Mouse (Mus musculus): ENCODE measurements around the gene Twf1. TPM values are rescaled to one million over a fixed set of nuclear protein-coding genes. Genes with fewer than 3 reads are reported as not detected.

The Twf1 gene
- total and polyA plus RNA-seq, 2 experiments, result 20.1 to 34.2 TPM

- Histone ChIP-seq H3K9ac (ENCODE audit: low read depth, low read length) (peak within 1 kb of the TSS; percentile 83), H3K27ac (replicated peaks; ENCODE audit: insufficient read depth, low read depth, low read length) (peak within 1 kb of the TSS; percentile 88), H3K79me2 (ENCODE audit: control insufficient read depth, insufficient read depth, low read length) (no peaks in the 10 kb centered on the region), H3K4me3 (ENCODE audit: insufficient read depth, low read depth, low read length) (peak within 1 kb of the TSS; percentile 92), H3K4me1 (ENCODE audit: control insufficient read depth, insufficient read depth, low read length) (peaks cover 7% of the 10 kb centered on the region), H3K27me3 (ENCODE audit: control insufficient read depth, insufficient read depth, low read length) (no peaks in the 10 kb centered on the region), H3K36me3 (ENCODE audit: control insufficient read depth, insufficient read depth, low read length) (peaks cover 8% of the 10 kb centered on the region)
- DNase-seq (ENCODE audit: extremely low read depth, low read depth, low spot score), result peak; percentile 91
- TF ChIP-seq POLR2A (IDR thresholded peaks at IDR 0.05; ENCODE audit: extremely low read depth, insufficient read depth, low read length) (no peak; the same call in 1 of the 2 replicates), CTCF (IDR thresholded peaks at IDR 0.05; ENCODE audit: low read depth, low read length) (no peak)
- WGBS, result under 1% methylated on average over 45 of the region's 45 CpGs
Measured at GRCm38 (mm10) chr15:94543409-94544051, 46.2 kb downstream of the Twf1 start, which contains the start of the genes Pus7l and Irak4. TSS of gene Pus7l (minus strand) at chr15:94543547. TSS of gene Irak4 (plus strand) at chr15:94543643.

GRCm38 (mm10) chr15:94542567-94543408 is 46.9 kb downstream of the Twf1 start:
- WGBS, result 8% methylated on average over 22 of the region's 22 CpGs
- no peaks in the 10 kb centered on the region for H3K79me2 ChIP-seq (ENCODE audit: control insufficient read depth, insufficient read depth, low read length)
- no peaks in the 10 kb centered on the region for H3K27me3 ChIP-seq (ENCODE audit: control insufficient read depth, insufficient read depth, low read length)
- DNase-seq (ENCODE audit: extremely low read depth, low read depth, low spot score), result no peak
- peak overlapping the region; percentile 63 for H3K9ac ChIP-seq (ENCODE audit: low read depth, low read length)
- no peak overlapping the region for H3K27ac ChIP-seq (replicated peaks; ENCODE audit: insufficient read depth, low read depth, low read length)
- H3K4me1 ChIP-seq (ENCODE audit: control insufficient read depth, insufficient read depth, low read length), result peaks cover 7% of the 10 kb centered on the region
- H3K4me3 ChIP-seq (ENCODE audit: insufficient read depth, low read depth, low read length), result peak overlapping the region; percentile 92
- TF ChIP-seq CTCF (IDR thresholded peaks at IDR 0.05; ENCODE audit: low read depth, low read length) (no peak), POLR2A (IDR thresholded peaks at IDR 0.05; ENCODE audit: extremely low read depth, insufficient read depth, low read length) (no peak)
- peaks cover 3% of the 10 kb centered on the region; the same call in 1 of the 2 replicates for H3K36me3 ChIP-seq (ENCODE audit: control insufficient read depth, insufficient read depth, low read length)

GRCm38 (mm10) chr15:94539296-94539695 is 50.4 kb downstream of the Twf1 start:
- H3K79me2 ChIP-seq (ENCODE audit: control insufficient read depth, insufficient read depth, low read length), result no peaks in the 10 kb centered on the region
- no peaks in the 10 kb centered on the region for H3K27me3 ChIP-seq (ENCODE audit: control insufficient read depth, insufficient read depth, low read length)
- no peak overlapping the region for H3K4me3 ChIP-seq (ENCODE audit: insufficient read depth, low read depth, low read length)
- no peak for DNase-seq (ENCODE audit: extremely low read depth, low read depth, low spot score)
- no peak overlapping the region for H3K9ac ChIP-seq (ENCODE audit: low read depth, low read length)
- 86% methylated on average over 3 of the region's 3 CpGs for WGBS
- no peak for TF ChIP-seq POLR2A (IDR thresholded peaks at IDR 0.05; ENCODE audit: extremely low read depth, insufficient read depth, low read length)
- no peak for TF ChIP-seq CTCF (IDR thresholded peaks at IDR 0.05; ENCODE audit: low read depth, low read length)
- peaks cover 3% of the 10 kb centered on the region for H3K4me1 ChIP-seq (ENCODE audit: control insufficient read depth, insufficient read depth, low read length)
- H3K27ac ChIP-seq (replicated peaks; ENCODE audit: insufficient read depth, low read depth, low read length), result no peak overlapping the region
- H3K36me3 ChIP-seq (ENCODE audit: control insufficient read depth, insufficient read depth, low read length), result no peaks in the 10 kb centered on the region; the same call in 1 of the 2 replicates

DNA sequence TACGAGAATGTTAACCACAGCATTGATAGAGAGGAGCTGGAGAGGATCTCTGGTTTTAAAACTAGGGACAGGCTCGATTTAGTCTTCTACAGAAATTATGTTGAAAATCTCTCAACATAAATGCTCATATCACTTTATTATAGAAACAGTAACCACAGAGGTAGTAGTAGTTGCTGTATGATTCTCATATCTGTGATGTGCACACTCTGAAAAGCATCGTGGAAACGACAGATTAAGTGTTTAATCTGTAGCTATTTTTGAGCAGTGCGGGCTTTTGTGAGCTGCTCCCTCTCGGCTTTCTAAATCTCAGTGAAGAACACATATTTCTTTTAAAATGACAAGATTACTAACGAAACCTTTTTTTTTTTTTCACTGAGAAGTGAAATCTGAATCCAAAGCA is 54.2 kb downstream of the Twf1 start:
- Histone ChIP-seq H3K79me2 (ENCODE audit: control insufficient read depth, insufficient read depth, low read length) (no peaks in the 10 kb centered on the region), H3K4me3 (ENCODE audit: insufficient read depth, low read depth, low read length) (no peak overlapping the region), H3K27me3 (ENCODE audit: control insufficient read depth, insufficient read depth, low read length) (no peaks in the 10 kb centered on the region), H3K9ac (ENCODE audit: low read depth, low read length) (no peak overlapping the region), H3K36me3 (ENCODE audit: control insufficient read depth, insufficient read depth, low read length) (peaks cover 16% of the 10 kb centered on the region; the same call in 1 of the 2 replicates), H3K4me1 (ENCODE audit: control insufficient read depth, insufficient read depth, low read length) (no peaks in the 10 kb centered on the region), H3K27ac (replicated peaks; ENCODE audit: insufficient read depth, low read depth, low read length) (no peak overlapping the region)
- DNase-seq (ENCODE audit: extremely low read depth, low read depth, low spot score), result no peak
- TF ChIP-seq CTCF (IDR thresholded peaks at IDR 0.05; ENCODE audit: low read depth, low read length) (no peak), POLR2A (IDR thresholded peaks at IDR 0.05; ENCODE audit: extremely low read depth, insufficient read depth, low read length) (no peak)
- 92% methylated on average over 7 of the region's 7 CpGs for WGBS

DNA sequence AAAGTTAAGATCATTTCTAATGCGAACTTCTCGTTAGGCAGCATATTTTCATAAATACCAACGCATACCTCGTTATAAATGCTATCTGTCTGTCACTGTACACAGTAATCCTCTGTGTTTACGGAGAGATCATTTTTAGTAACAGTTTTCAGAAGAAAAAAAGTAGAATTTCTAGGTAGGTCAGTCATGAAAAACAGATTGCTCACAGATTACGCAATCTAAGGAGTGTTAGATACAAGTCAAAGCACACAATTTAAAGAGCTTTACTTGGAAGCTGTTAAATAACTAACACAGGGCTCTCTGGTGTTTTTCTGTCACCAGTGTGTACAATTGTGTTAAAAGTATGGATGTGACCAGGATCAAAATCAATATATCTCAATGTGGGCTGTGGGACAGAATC is 56.7 kb downstream of the Twf1 start:
- no peaks in the 10 kb centered on the region for H3K4me1 ChIP-seq (ENCODE audit: control insufficient read depth, insufficient read depth, low read length)
- no peak overlapping the region for H3K9ac ChIP-seq (ENCODE audit: low read depth, low read length)
- TF ChIP-seq CTCF (IDR thresholded peaks at IDR 0.05; ENCODE audit: low read depth, low read length), result no peak
- no peak for TF ChIP-seq POLR2A (IDR thresholded peaks at IDR 0.05; ENCODE audit: extremely low read depth, insufficient read depth, low read length)
- 67% methylated on average over 6 of the region's 6 CpGs for WGBS
- H3K79me2 ChIP-seq (ENCODE audit: control insufficient read depth, insufficient read depth, low read length), result no peaks in the 10 kb centered on the region
- DNase-seq (ENCODE audit: extremely low read depth, low read depth, low spot score), result no peak
- H3K4me3 ChIP-seq (ENCODE audit: insufficient read depth, low read depth, low read length), result no peak overlapping the region
- H3K27me3 ChIP-seq (ENCODE audit: control insufficient read depth, insufficient read depth, low read length), result no peaks in the 10 kb centered on the region
- H3K27ac ChIP-seq (replicated peaks; ENCODE audit: insufficient read depth, low read depth, low read length), result no peak overlapping the region
- peaks cover 22% of the 10 kb centered on the region; the same call in 1 of the 2 replicates for H3K36me3 ChIP-seq (ENCODE audit: control insufficient read depth, insufficient read depth, low read length)

Data from liver, adult 2 months (tissue).